Mouse (Mus musculus) CH12.LX (cell line): ENCODE results near the gene Kpna6. TPM values are rescaled to one million over a fixed set of nuclear protein-coding genes. Genes with fewer than 3 reads are reported as not detected.
"Not testable (repeated sequence)": the region's sequence is repeated elsewhere in the genome, so short reads cannot be mapped to it uniquely, and the experiment has no call there.

Experiments
- DNase-seq: peaks from one replicate; pipeline ENCODE4 v3.0.0-alpha.2; 2013; ENCODE audit errors: extremely low read depth
- H3K27ac ChIP-seq: 2 replicates; pipeline ENCODE4 v1.5.1; 2012; ENCODE audit warnings: low read depth, mild to moderate bottlenecking, control low read depth, moderate library complexity; ENCODE audit not compliant: insufficient read depth
- H3K27me3 ChIP-seq: replicated peaks from 2 replicates; pipeline ENCODE3; 2012; ENCODE audit warnings: inconsistent platforms
- H3K36me3 ChIP-seq, 2 experiments: replicated peaks in 1 of 2; 2 replicates each; pipeline versions ENCODE3 to v1.6.1; 2012; ENCODE audit warnings: inconsistent platforms in 1 of 2, low read length in 1 of 2, mild to moderate bottlenecking in 1 of 2, mixed read lengths in 1 of 2, moderate library complexity in 1 of 2; ENCODE audit not compliant: control insufficient read depth in 1 of 2, insufficient read depth in 1 of 2
- H3K4me1 ChIP-seq, 2 experiments: 2 replicates each; pipeline ENCODE4 v1.6.1; 2012; ENCODE audit warnings: inconsistent platforms in 1 of 2, moderate library complexity in 1 of 2; ENCODE audit not compliant: insufficient read depth in 2 of 2, control insufficient read depth in 1 of 2
- H3K4me2 ChIP-seq: 2 replicates; pipeline ENCODE4 v1.6.1; 2012; ENCODE audit warnings: low read depth, mild to moderate bottlenecking, control low read depth; ENCODE audit not compliant: poor library complexity, insufficient read depth, severe bottlenecking
- H3K4me3 ChIP-seq, 3 experiments: fragments of 150-350 bp in 1 of 3; sonication (generic) in 1 of 3; replicated peaks in 1 of 3; 2 replicates each; pipeline versions ENCODE3 to v1.5.1; 2011 to 2012; ENCODE audit warnings: low read depth in 2 of 3, low read length in 2 of 3, mild to moderate bottlenecking in 2 of 3, moderate library complexity in 2 of 3, control low read depth in 1 of 3, improper control_type of control experiment in 1 of 3, inconsistent platforms in 1 of 3, mixed read lengths in 1 of 3; ENCODE audit not compliant: poor library complexity in 1 of 3
- H3K79me2 ChIP-seq: replicated peaks from 2 replicates; pipeline ENCODE4 v1.6.1; 2012; ENCODE audit warnings: mild to moderate bottlenecking, moderate library complexity; ENCODE audit not compliant: control insufficient read depth, poor library complexity, insufficient read depth, severe bottlenecking; ENCODE audit errors: extremely low read depth
- H3K9ac ChIP-seq: 2 replicates; pipeline ENCODE4 v1.6.1; 2012; ENCODE audit warnings: low read depth, mild to moderate bottlenecking, control low read depth, moderate library complexity; ENCODE audit not compliant: insufficient read depth
- H3K9me3 ChIP-seq: replicated peaks from 2 replicates; pipeline ENCODE3; 2012; ENCODE audit warnings: low read length, inconsistent platforms, mixed read lengths
- BHLHE40 ChIP-seq: IDR thresholded peaks from 2 replicates; pipeline ENCODE4 v1.6.1; 2011; ENCODE audit warnings: mild to moderate bottlenecking, low read depth, low read length, improper control_type of control experiment
- CTCF ChIP-seq, 2 experiments: IDR thresholded peaks in 1 of 2; conservative IDR thresholded peaks in 1 of 2; 2 replicates each; pipeline ENCODE4 v1.5.1; 2011 to 2012; ENCODE audit warnings: low read depth in 2 of 2, low read length in 2 of 2, improper control_type of control experiment in 1 of 2, inconsistent platforms in 1 of 2, mild to moderate bottlenecking in 1 of 2, moderate library complexity in 1 of 2
- E2F4 ChIP-seq: IDR thresholded peaks from 2 replicates; pipeline ENCODE4 v1.6.1; 2011; ENCODE audit warnings: low read depth, low read length, improper control_type of control experiment; ENCODE audit not compliant: insufficient replicate concordance
- ELF1 ChIP-seq: IDR thresholded peaks from 2 replicates; pipeline ENCODE4 v1.6.1; 2014; ENCODE audit warnings: low read depth, mild to moderate bottlenecking, inconsistent platforms, low read length, improper control_type of control experiment
- JUN ChIP-seq: IDR thresholded peaks from 2 replicates; pipeline ENCODE4 v1.6.1; 2011; ENCODE audit warnings: low read depth, mild to moderate bottlenecking, low read length, improper control_type of control experiment, moderate library complexity; ENCODE audit not compliant: insufficient read depth
- JUND ChIP-seq: conservative IDR thresholded peaks from 2 replicates; pipeline ENCODE4 v1.6.1; 2011; ENCODE audit warnings: low read depth, low read length, improper control_type of control experiment
- KAT2A ChIP-seq: IDR thresholded peaks from 2 replicates; pipeline ENCODE4 v1.6.1; 2012; ENCODE audit warnings: low read length, improper control_type of control experiment, inconsistent platforms; ENCODE audit not compliant: insufficient replicate concordance
- MYC ChIP-seq: IDR thresholded peaks from 2 replicates; pipeline ENCODE4 v1.6.1; 2011; ENCODE audit warnings: low read depth, mild to moderate bottlenecking, improper control_type of control experiment, low read length
- NELFE ChIP-seq: IDR thresholded peaks from 2 replicates; pipeline ENCODE4 v1.6.1; 2011; ENCODE audit warnings: low read depth, low read length, improper control_type of control experiment
- NRF1 ChIP-seq: IDR thresholded peaks from 2 replicates; pipeline ENCODE4 v1.6.1; 2014; ENCODE audit warnings: low read depth, mild to moderate bottlenecking, inconsistent platforms, low read length, improper control_type of control experiment, moderate library complexity
- RAD21 ChIP-seq: IDR thresholded peaks from 2 replicates; pipeline ENCODE4 v1.6.1; 2011; ENCODE audit warnings: low read depth, mild to moderate bottlenecking, low read length, improper control_type of control experiment, moderate library complexity
- TCF12 ChIP-seq: IDR thresholded peaks from 2 replicates; pipeline ENCODE4 v1.6.1; 2014; ENCODE audit warnings: low read depth, mild to moderate bottlenecking, inconsistent platforms, low read length, improper control_type of control experiment
- UBTF ChIP-seq: IDR thresholded peaks from 2 replicates; pipeline ENCODE4 v1.6.1; 2012; ENCODE audit warnings: low read depth, mild to moderate bottlenecking, inconsistent platforms, low read length, improper control_type of control experiment, moderate library complexity
- USF1 ChIP-seq: IDR thresholded peaks from 2 replicates; pipeline ENCODE4 v1.6.1; 2014; ENCODE audit warnings: low read depth, mild to moderate bottlenecking, inconsistent platforms, low read length, improper control_type of control experiment
- USF2 ChIP-seq: conservative IDR thresholded peaks from 2 replicates; pipeline ENCODE4 v1.6.1; 2011; ENCODE audit warnings: low read depth, low read length, improper control_type of control experiment
- ZC3H11A ChIP-seq: IDR thresholded peaks from 2 replicates; pipeline ENCODE4 v1.6.1; 2012; ENCODE audit warnings: low read depth, mild to moderate bottlenecking, inconsistent platforms, low read length, improper control_type of control experiment
- ZNF384 ChIP-seq: IDR thresholded peaks from 2 replicates; pipeline ENCODE4 v1.6.1; 2012; ENCODE audit warnings: low read depth, low read length, improper control_type of control experiment, inconsistent platforms
- dilution Hi-C: fragments of 300-500 bp; cut with MboI; formaldehyde crosslinking; loops from 2 replicates; pipeline ENCODE4 v1.14.3; 2020; ENCODE audit warnings: low sequenced_read_pairs; ENCODE audit not compliant: extremely low pct_unique_long_range_greater_than_20kb, extremely low pct_ligation_motif_present
- in situ Hi-C: fragments of 300-500 bp; cut with MboI; formaldehyde crosslinking; loops from 3 replicates; pipeline ENCODE4 v1.14.3; 2019; ENCODE audit warnings: low sequenced_read_pairs, low pct_ligation_motif_present, low pct_unique_long_range_greater_than_20kb, mixed read lengths
- polyA plus RNA-seq: library from polyadenylated mRNA; unstranded; fragments of >175 nt; gene quantifications from 2 replicates; pipeline ENCODE4 v1.2.1, GENCODE M21; 2012; ENCODE audit warnings: low read depth; ENCODE audit not compliant: insufficient read length
- total RNA-seq, 2 experiments: library from RNA; depleted of rRNA; stranded (reverse); fragments of 300-350 nt in 1 of 2; fragments of >200 nt in 1 of 2; gene quantifications; 2 replicates each; pipeline ENCODE4 v1.2.3; 2012 to 2014

Gene Kpna6
- total and polyA plus RNA-seq, 3 experiments, result 17.3 to 25.8 (median 19.6) TPM

DNA sequence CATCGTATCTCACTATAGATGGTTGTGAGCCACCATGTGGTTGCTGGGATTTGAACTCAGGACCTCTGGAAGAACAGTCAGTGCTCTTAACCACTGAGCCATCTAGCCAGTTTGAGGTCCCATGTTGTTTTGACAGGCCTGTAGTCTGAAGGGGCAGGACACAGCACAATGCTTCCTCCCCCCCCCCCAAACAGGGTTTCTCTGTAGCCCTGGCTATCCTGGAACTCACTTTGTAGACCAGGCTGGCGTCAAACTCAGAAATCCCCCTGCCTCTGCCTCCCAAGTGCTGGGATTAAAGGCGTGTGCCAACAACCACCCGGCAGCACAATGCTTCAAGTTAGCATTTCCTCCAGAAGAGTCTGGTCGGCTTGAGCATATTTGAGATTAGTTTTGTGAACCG, 28.1 kb upstream of the Kpna6 start:
- dilution Hi-C loops, H3K4me2 ChIP-seq, H3K4me3 ChIP-seq, H3K79me2 ChIP-seq, H3K9ac ChIP-seq, DNase-seq, H3K27me3 ChIP-seq, H3K9me3 ChIP-seq, H3K27ac ChIP-seq: not testable (repeated sequence)
- in situ Hi-C loops, result loop anchor here (5.0 to 25.0 kb wide), 3 partner anchors 72 to 387 kb away; no protein-coding TSS in a partner anchor
- Histone ChIP-seq H3K4me1 (peaks cover 5 to 27% of the 10 kb centered on the region in 2 experiments), H3K36me3 (peaks cover 17 to 46% of the 10 kb centered on the region in 2 experiments)

DNA sequence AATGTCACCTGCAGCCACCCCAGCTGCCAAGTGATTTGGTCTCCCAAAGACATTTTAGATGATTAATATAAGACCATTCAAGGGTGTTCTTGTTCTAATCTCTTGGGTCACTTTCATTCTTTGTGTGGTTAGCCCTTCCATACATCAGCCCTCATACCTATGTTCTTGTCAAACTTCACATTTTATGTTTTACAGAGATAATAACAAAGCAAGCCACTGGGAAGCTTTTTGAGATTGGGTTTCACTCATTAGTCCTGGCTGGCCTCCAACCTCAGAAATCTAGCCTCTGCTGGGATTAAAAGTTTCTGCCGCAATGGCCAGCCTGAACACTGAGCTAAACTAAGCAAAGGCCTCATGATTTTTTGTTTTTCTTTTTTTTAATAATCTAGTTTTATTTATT, 27.6 kb upstream of the Kpna6 start:
- no peak overlapping the region for H3K27ac ChIP-seq
- dilution Hi-C loops (no loop called here), in situ Hi-C loops (loop anchor here (5.0 to 25.0 kb wide), 3 partner anchors 72 to 387 kb away; no protein-coding TSS in a partner anchor)
- H3K27me3 ChIP-seq, result no peaks in the 10 kb centered on the region
- no peak overlapping the region for H3K4me3 ChIP-seq
- peaks cover 5 to 31% of the 10 kb centered on the region in 2 experiments for H3K4me1 ChIP-seq
- H3K9ac ChIP-seq, result no peak overlapping the region
- peaks cover 17 to 41% of the 10 kb centered on the region in 2 experiments for H3K36me3 ChIP-seq
- peaks cover 4% of the 10 kb centered on the region; the same call in 1 of the 2 replicates for H3K79me2 ChIP-seq
- no peak for DNase-seq
- no peak for TF ChIP-seq KAT2A
- TF ChIP-seq NRF1, result no peak
- H3K4me2 ChIP-seq, result no peak overlapping the region
- no peaks in the 10 kb centered on the region for H3K9me3 ChIP-seq

DNA sequence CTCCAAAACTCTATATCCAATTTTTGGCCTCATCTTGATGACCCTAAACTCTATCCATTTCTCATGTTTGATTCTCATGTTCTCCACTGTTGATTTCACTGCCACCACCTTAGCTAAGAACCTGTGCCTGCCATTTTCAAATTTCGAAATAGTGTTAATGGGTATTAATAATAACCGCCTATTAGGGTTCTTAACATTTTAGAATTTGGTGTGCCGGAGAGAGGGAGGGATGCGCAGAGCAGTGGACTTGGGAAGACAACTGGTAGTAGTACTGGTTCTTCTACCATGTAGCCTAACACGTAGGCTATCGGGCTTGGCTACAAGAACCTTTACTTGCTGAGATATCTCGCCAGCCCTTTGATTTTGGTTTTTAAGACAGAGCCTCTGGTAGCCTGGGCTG, 24.6 kb upstream of the Kpna6 start:
- in situ Hi-C loops, result no loop called here
- no peak for DNase-seq
- TF ChIP-seq USF1, result no peak
- no peak for TF ChIP-seq RAD21
- TF ChIP-seq UBTF, result no peak
- TF ChIP-seq ELF1, result no peak
- no peak for TF ChIP-seq CTCF (conservative IDR thresholded peaks at IDR 0.05 in 1 of 2, IDR thresholded peaks at IDR 0.05 in 1 of 2; ENCODE audit: low read depth in 2 of 2, low read length in 2 of 2)
- TF ChIP-seq ZNF384, result no peak
- no peak for TF ChIP-seq MYC
- TF ChIP-seq TCF12, result no peak
- TF ChIP-seq NELFE, result no peak
- TF ChIP-seq JUN, result no peak
- no peak for TF ChIP-seq NRF1
- no peak for TF ChIP-seq E2F4
- TF ChIP-seq USF2, result no peak
- TF ChIP-seq ZC3H11A, result no peak
- TF ChIP-seq BHLHE40, result no peak
- TF ChIP-seq JUND, result no peak
- TF ChIP-seq, all 38 proteins: peak for 0
- peaks cover 18 to 34% of the 10 kb centered on the region in 2 experiments for H3K36me3 ChIP-seq
- peak overlapping the region; percentile 66 for H3K4me2 ChIP-seq
- dilution Hi-C loops, result no loop called here
- H3K9me3 ChIP-seq, result no peaks in the 10 kb centered on the region
- H3K4me1 ChIP-seq, result peaks cover 2 to 26% of the 10 kb centered on the region in 2 experiments; a peak in 2 of 4 replicates
- no peaks in the 10 kb centered on the region for H3K27me3 ChIP-seq
- H3K9ac ChIP-seq, result peak overlapping the region; percentile 78
- no peak overlapping the region for H3K27ac ChIP-seq
- H3K4me3 ChIP-seq, result peak overlapping the region in 2 of 3 experiments; percentile 55 to 81
- H3K79me2 ChIP-seq, result peaks cover 4% of the 10 kb centered on the region; the same call in 1 of the 2 replicates
